Mouse (Mus musculus): ENCODE data around the gene Scrn3.

DNA sequence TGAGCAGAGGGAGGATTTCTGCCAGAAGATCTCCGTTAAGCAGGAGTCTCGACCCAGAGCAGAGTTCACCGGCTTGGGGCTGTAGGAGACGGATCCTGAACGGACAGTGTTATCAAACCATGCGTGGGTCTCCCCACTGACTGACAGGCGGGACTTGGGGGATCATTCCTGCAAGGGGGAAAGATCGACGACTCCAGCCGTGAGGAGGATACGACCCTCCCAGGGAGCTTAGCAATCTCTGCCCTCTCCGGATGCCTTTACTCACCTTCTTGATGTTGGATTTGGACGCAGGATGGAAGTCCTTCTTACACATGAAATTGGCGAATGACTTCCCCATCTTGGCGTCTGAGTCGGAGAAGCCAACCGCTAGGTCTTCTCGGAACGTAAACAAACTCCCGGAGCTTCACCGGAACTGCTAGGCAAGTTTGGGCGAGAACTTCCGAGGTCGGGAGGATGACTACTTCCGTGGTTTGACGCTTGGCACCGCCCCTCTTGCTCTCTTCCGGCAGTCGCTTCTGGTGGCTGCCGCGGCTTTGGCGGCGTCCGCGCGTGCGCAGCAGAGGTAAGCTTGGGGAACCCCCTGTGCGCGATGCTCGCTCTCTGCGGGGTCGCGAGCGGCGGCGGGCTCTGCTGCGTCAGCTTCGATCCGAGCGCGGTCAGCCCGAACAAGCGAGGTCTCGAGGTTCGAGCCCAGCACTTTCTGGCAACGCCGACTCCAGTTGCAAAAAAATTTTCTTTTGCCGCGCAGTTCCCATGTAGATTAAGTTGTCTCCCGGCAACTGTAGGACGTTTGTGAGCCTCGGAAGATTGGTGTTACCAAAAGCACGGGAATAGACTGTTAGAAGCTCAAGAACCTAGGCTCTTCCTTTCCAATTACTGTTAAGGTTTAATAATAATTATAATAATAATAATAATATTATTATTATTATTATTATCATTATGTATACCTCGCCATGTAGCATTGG lies at the start of gene Scrn3, which contains the start of gene Cir1:
- TF ChIP-seq EP300 (IDR thresholded peaks at IDR 0.05; ENCODE audit: low read depth) = no peak
- TF ChIP-seq CTCF (IDR thresholded peaks at IDR 0.05; ENCODE audit: low read depth) = no peak

All from liver, postnatal 0 days (tissue).